Mouse (Mus musculus) liver, postnatal 0 days (tissue): ENCODE measurements around the gene Olfr1369-ps1.
A peak's percentile ranks its signal among the peaks of the same experiment; 100 is the strongest.

Experiments used
- CTCF ChIP-seq: sonication (generic); IDR thresholded peaks from 2 replicates; pipeline ENCODE4 v1.5.1; 2016; ENCODE audit warnings: antibody characterized with exemption, low read depth
- EP300 ChIP-seq: IDR thresholded peaks from 2 replicates; pipeline ENCODE4 v1.6.1; 2016; ENCODE audit warnings: antibody characterized with exemption, low read depth, mild to moderate bottlenecking

DNA sequence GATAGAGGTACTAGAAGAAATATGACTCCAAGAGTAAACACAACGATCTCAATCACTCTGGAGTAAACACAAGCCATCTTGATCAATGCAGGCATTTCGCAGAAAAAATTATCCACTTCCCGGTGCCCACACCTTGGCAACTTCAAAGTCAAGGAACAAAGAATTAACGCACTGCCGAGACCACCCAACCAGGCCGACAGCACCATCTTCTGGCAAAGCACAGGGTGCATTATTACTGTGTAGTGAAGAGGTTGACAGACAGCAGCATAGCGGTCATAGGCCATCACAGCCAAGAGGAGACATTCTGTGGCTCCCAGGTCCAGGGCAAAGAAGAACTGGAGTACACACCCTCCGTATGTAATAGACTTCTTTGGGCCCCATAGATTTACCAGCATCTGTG lies 31.1 kb downstream of the Olfr1369-ps1 start:
- TF ChIP-seq CTCF (peak; percentile 28; the same call in 1 of the 2 replicates), EP300 (no peak)
